Mouse (Mus musculus): ENCODE data around the gene Ddr1.
A peak's percentile ranks its signal among the peaks of the same experiment; 100 is the strongest.

The Ddr1 gene

DNA sequence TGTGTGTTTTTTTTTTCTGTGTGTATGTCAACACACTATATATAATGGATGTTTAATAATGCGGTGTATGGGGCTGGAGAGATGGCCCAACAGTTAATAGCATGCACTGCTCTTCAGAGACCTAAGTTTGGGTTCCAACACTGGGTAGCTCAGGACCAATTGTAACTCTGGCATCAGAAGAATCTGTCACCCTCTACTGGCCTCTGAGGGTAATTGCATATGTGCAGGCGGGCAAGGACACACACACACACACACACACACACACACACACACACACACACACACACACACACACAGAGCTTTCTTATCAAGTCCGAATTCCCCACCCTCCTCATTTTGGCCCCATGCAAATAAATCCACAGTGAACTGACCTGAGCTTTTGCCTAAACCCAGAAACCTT is 69.2 kb downstream of the Ddr1 start:
- DNase-seq (ENCODE audit: low spot score in 2 of 2), result no peak

- peak in 1 of 2 experiments; percentile 17 for DNase-seq (ENCODE audit: low spot score in 2 of 2)
These were observed 70.4 kb downstream of the Ddr1 start for GRCm38 (mm10) chr17:35633992-35634391.

All from urinary bladder, adult 18-20 months (tissue).